Mouse (Mus musculus): ENCODE data around the gene Mafg. TPM values are rescaled to one million over a fixed set of nuclear protein-coding genes. Genes with fewer than 3 reads are reported as not detected.

Gene Mafg
- polyA plus RNA-seq, 1 experiment from 2014 or later = 20.2 TPM

GRCm38 (mm10) chr11:120641255-120641654 is 7.9 kb upstream of the Mafg start:
- H3K4me3 ChIP-seq = peak overlapping the region; percentile 9; the same call in 1 of the 2 replicates
- H3K27ac ChIP-seq = no peak overlapping the region
- no peaks in the 10 kb centered on the region for H3K9me3 ChIP-seq
- DNase-seq (ENCODE audit: extremely low spot score, low spot score) = no peak
- no peaks in the 10 kb centered on the region for H3K36me3 ChIP-seq (replicated peaks)
- WGBS = 68% methylated on average over 9 of the region's 9 CpGs
- H3K4me1 ChIP-seq = peaks cover 42% of the 10 kb centered on the region
- H3K27me3 ChIP-seq (ENCODE audit: poor library complexity, severe bottlenecking) = peaks cover 17% of the 10 kb centered on the region

GRCm38 (mm10) chr11:120634810-120635209 is 1.4 kb upstream of the Mafg start:
- peaks cover 58% of the 10 kb centered on the region for H3K4me1 ChIP-seq
- DNase-seq (ENCODE audit: extremely low spot score, low spot score) = no peak
- H3K4me3 ChIP-seq = peak overlapping the region; percentile 96; the same call in 1 of the 2 replicates
- 84% methylated on average over 5 of the region's 5 CpGs for WGBS
- H3K27me3 ChIP-seq (ENCODE audit: poor library complexity, severe bottlenecking) = no peaks in the 10 kb centered on the region
- no peak overlapping the region for H3K27ac ChIP-seq
- no peaks in the 10 kb centered on the region for H3K9me3 ChIP-seq
- peaks cover 6% of the 10 kb centered on the region for H3K36me3 ChIP-seq (replicated peaks)

GRCm38 (mm10) chr11:120632559-120633519 is 561 bp downstream of the Mafg start:
- Histone ChIP-seq H3K36me3 (replicated peaks) (peaks cover 23% of the 10 kb centered on the region), H3K27me3 (ENCODE audit: poor library complexity, severe bottlenecking) (no peaks in the 10 kb centered on the region), H3K4me3 (peak overlapping the region; percentile 96), H3K4me1 (peaks cover 69% of the 10 kb centered on the region), H3K9me3 (no peaks in the 10 kb centered on the region), H3K27ac (peak overlapping the region; percentile 97)
- under 1% methylated on average over 115 of the region's 116 CpGs for WGBS
- peak; percentile 65 for DNase-seq (ENCODE audit: extremely low spot score, low spot score)

GRCm38 (mm10) chr11:120631726-120632448 is 1.5 kb downstream of the Mafg start:
- Histone ChIP-seq H3K9me3 (no peaks in the 10 kb centered on the region), H3K27ac (peak overlapping the region; percentile 97), H3K27me3 (ENCODE audit: poor library complexity, severe bottlenecking) (no peaks in the 10 kb centered on the region), H3K4me1 (peaks cover 68% of the 10 kb centered on the region), H3K4me3 (peak overlapping the region; percentile 96), H3K36me3 (replicated peaks) (peaks cover 33% of the 10 kb centered on the region)
- DNase-seq (ENCODE audit: extremely low spot score, low spot score) = no peak
- WGBS = 71% methylated on average over 4 of the region's 4 CpGs

DNA sequence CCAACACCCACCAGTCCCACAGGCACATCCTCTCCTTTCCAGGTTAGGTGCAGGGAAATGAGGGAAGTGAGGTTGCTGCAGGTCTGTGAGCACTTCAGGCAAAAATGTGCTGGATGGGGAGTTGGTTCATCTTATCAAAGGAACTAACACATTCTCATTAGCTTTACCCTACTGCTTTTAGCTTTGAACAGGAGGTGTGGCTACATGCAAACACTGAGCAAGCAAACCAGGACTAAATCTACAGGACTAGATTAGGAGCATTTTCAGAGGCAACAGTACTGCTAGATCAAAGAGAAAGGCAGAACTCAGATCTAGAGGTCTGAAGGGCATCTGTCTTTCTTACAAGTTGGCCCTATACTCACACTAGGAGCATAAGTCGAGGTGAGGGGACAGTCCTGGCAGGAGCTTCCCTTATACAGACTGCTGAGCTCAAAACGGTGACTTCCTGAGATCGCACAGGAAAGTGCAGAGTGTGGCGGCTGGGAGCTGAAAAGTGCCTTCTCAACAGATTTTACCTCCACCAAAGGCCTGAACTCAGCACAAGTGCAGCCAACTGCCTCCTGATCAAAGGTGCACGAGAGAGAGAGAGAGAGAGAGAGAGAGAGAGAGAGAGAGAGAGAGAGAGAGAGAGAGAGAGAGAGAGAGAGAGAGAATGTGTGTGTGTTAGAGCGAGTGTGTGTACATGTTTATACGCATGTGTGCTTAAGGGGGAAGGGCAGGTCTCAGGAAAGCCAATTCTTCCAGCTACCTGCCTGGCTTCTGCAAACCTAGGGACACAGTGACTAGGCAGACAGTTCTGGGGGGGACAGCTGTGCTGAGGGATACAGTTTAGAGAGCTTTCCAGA is 2.3 kb downstream of the Mafg start:
- H3K4me1 ChIP-seq = peaks cover 63% of the 10 kb centered on the region
- 54% methylated on average over 7 of the region's 7 CpGs for WGBS

DNA sequence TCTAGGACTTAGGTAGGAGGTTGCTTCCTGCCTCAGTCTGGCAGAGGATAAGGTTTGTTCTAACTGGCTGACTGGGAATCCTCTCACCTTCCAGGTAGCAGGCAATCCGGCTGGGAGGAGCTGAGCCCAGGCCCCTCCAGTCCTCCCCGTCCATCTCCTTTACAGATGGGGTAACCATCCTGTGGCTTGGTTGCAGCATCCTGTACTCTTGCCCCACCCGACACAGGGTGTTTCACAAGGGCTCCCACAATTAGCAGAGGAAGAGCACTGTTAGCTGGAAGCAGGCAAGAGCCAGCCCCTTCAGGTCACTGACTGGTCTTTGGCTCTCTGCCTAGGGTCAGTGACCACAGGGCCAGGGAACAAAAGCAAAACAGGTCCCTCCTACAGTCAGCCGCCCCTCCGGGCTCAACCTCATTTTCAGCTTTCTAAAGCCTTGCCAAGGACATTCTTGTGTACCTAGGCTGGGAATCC is 3.0 kb downstream of the Mafg start:
- no peaks in the 10 kb centered on the region for H3K9me3 ChIP-seq
- H3K4me3 ChIP-seq = peak overlapping the region; percentile 96
- WGBS = 40% methylated on average over 5 of the region's 5 CpGs
- no peaks in the 10 kb centered on the region for H3K27me3 ChIP-seq (ENCODE audit: poor library complexity, severe bottlenecking)
- peaks cover 42% of the 10 kb centered on the region for H3K36me3 ChIP-seq (replicated peaks)
- peak overlapping the region; percentile 62 for H3K27ac ChIP-seq
- peaks cover 66% of the 10 kb centered on the region for H3K4me1 ChIP-seq
- DNase-seq (ENCODE audit: extremely low spot score, low spot score) = no peak

More for the DNA sequence above, 2.3 kb downstream of the Mafg start:
- DNase-seq (ENCODE audit: extremely low spot score, low spot score) = no peak
- Histone ChIP-seq H3K27ac (peak overlapping the region; percentile 97), H3K4me3 (peak overlapping the region; percentile 96), H3K36me3 (replicated peaks) (peaks cover 41% of the 10 kb centered on the region), H3K9me3 (no peaks in the 10 kb centered on the region), H3K27me3 (ENCODE audit: poor library complexity, severe bottlenecking) (no peaks in the 10 kb centered on the region)

DNA sequence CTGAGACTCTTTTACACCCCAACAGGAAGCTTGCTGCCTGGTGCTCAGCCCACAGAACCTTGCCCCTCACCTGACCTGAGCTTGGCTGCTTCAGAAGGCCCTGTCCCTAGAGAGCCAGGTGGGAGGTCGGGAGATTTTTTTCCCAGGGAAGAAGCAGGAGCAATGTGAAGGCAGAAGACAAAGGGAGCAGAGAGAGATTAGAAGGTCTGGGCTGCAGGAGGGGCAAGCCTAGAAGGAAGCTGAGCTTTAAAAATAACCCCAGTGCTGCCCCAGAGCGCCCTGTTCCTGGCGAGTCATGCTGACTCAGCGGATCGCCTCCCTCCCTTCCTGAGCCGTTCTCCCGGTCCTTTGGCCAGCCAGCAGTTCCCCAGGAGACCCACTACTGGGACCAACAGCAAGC is 3.5 kb downstream of the Mafg start:
- Histone ChIP-seq H3K9me3 (no peaks in the 10 kb centered on the region), H3K36me3 (replicated peaks) (peaks cover 42% of the 10 kb centered on the region), H3K27me3 (ENCODE audit: poor library complexity, severe bottlenecking) (no peaks in the 10 kb centered on the region), H3K27ac (peak overlapping the region; percentile 62), H3K4me1 (peaks cover 72% of the 10 kb centered on the region), H3K4me3 (peak overlapping the region; percentile 96)
- whole genome bisulfite sequencing = 25% methylated on average over 7 of the region's 7 CpGs
- no peak for DNase-seq (ENCODE audit: extremely low spot score, low spot score)

DNA sequence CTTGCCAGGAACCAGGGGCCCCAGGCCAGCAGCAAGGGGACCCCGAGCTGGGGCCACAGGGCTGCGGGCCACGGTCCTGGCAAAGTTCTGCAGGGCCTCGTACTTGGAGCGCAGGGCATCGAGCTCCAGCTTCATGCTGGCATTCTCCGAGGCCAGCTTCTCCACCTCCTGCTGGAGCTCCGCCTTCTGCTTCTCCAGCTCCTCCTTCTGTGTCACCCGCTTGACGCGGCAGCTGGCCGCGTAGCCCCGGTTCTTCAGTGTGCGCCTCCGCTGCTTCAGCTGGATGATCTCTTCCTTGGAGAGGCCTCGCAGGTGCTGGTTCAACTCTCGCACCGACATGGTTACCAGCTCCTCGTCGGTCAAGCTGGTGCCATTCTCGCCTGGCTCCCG is 4.1 kb downstream of the Mafg start:
- Histone ChIP-seq H3K36me3 (replicated peaks) (peaks cover 42% of the 10 kb centered on the region), H3K9me3 (no peaks in the 10 kb centered on the region), H3K4me3 (peak overlapping the region; percentile 96; the same call in 1 of the 2 replicates), H3K27ac (peak overlapping the region; percentile 62; the same call in 1 of the 2 replicates), H3K4me1 (peaks cover 73% of the 10 kb centered on the region), H3K27me3 (ENCODE audit: poor library complexity, severe bottlenecking) (no peaks in the 10 kb centered on the region)
- DNase-seq (ENCODE audit: extremely low spot score, low spot score) = no peak
- WGBS = 82% methylated on average over 23 of the region's 23 CpGs

GRCm38 (mm10) chr11:120628601-120629340 is 4.6 kb downstream of the Mafg start:
- peak overlapping the region; percentile 96; the same call in 1 of the 2 replicates for H3K4me3 ChIP-seq
- no peaks in the 10 kb centered on the region for H3K9me3 ChIP-seq
- no peak overlapping the region for H3K27ac ChIP-seq
- WGBS = 96% methylated on average over 23 of the region's 23 CpGs
- H3K4me1 ChIP-seq = peaks cover 73% of the 10 kb centered on the region
- DNase-seq (ENCODE audit: extremely low spot score, low spot score) = no peak
- peaks cover 42% of the 10 kb centered on the region for H3K36me3 ChIP-seq (replicated peaks)
- no peaks in the 10 kb centered on the region for H3K27me3 ChIP-seq (ENCODE audit: poor library complexity, severe bottlenecking)

- H3K4me3 ChIP-seq = no peak overlapping the region; the same call in 1 of the 2 replicates
- no peaks in the 10 kb centered on the region for H3K9me3 ChIP-seq
- H3K27me3 ChIP-seq (ENCODE audit: poor library complexity, severe bottlenecking) = no peaks in the 10 kb centered on the region
- WGBS = 86% methylated on average over 22 of the region's 22 CpGs
- peaks cover 72% of the 10 kb centered on the region for H3K4me1 ChIP-seq
- DNase-seq (ENCODE audit: extremely low spot score, low spot score) = no peak
- no peak overlapping the region for H3K27ac ChIP-seq
- H3K36me3 ChIP-seq (replicated peaks) = peaks cover 51% of the 10 kb centered on the region
These were observed 5.7 kb downstream of the Mafg start for GRCm38 (mm10) chr11:120627468-120628300.
